Mouse (Mus musculus): ENCODE results near the gene Irak3. TPM values are rescaled to one million over a fixed set of nuclear protein-coding genes. Genes with fewer than 3 reads are reported as not detected.

Gene Irak3
- polyA plus RNA-seq, 1 experiment from 2014 or later = 1.2 TPM

- no peaks in the 10 kb centered on the region for H3K4me1 ChIP-seq (ENCODE audit: control insufficient read depth, insufficient read depth, low read length)
- no peak overlapping the region for H3K9ac ChIP-seq (ENCODE audit: low read length)
- peak overlapping the region; percentile 72; the same call in 1 of the 2 replicates for H3K4me3 ChIP-seq (ENCODE audit: low read depth, low read length)
- DNase-seq (ENCODE audit: low spot score) = no peak
- H3K27me3 ChIP-seq (ENCODE audit: control insufficient read depth, insufficient read depth, low read length) = no peaks in the 10 kb centered on the region
- WGBS = 76% methylated on average over 3 of the region's 3 CpGs
- ATAC-seq (ENCODE audit: insufficient read depth, low FRiP score, low TSS enrichment) = no peak
- H3K36me3 ChIP-seq (ENCODE audit: control insufficient read depth, insufficient read depth, low read length) = no peaks in the 10 kb centered on the region
- no peak overlapping the region for H3K27ac ChIP-seq (ENCODE audit: low read depth, low read length)
- H3K4me2 ChIP-seq (ENCODE audit: low read depth) = peak overlapping the region; percentile 81
- no peaks in the 10 kb centered on the region for H3K9me3 ChIP-seq (ENCODE audit: control insufficient read depth, low read length)
These were observed 90.1 kb downstream of the Irak3 start for GRCm38 (mm10) chr10:120111691-120112319.

GRCm38 (mm10) chr10:120100806-120101205 lies 101.1 kb downstream of the Irak3 start:
- H3K9ac ChIP-seq (ENCODE audit: low read length) = no peak overlapping the region
- no peak overlapping the region for H3K4me2 ChIP-seq (ENCODE audit: low read depth)
- WGBS = 97% methylated on average over 1 of the region's 1 CpGs
- H3K9me3 ChIP-seq (ENCODE audit: control insufficient read depth, low read length) = no peaks in the 10 kb centered on the region
- H3K4me1 ChIP-seq (ENCODE audit: control insufficient read depth, insufficient read depth, low read length) = no peaks in the 10 kb centered on the region
- no peak overlapping the region for H3K4me3 ChIP-seq (ENCODE audit: low read depth, low read length)
- ATAC-seq (ENCODE audit: insufficient read depth, low FRiP score, low TSS enrichment) (no peak), DNase-seq (ENCODE audit: low spot score) (no peak)
- H3K36me3 ChIP-seq (ENCODE audit: control insufficient read depth, insufficient read depth, low read length) = 0 out of 2 replicates have a peak, but pooled peaks cover 2% of the 10 kb centered on the region
- H3K27me3 ChIP-seq (ENCODE audit: control insufficient read depth, insufficient read depth, low read length) = no peaks in the 10 kb centered on the region
- no peak overlapping the region for H3K27ac ChIP-seq (ENCODE audit: low read depth, low read length)

DNA sequence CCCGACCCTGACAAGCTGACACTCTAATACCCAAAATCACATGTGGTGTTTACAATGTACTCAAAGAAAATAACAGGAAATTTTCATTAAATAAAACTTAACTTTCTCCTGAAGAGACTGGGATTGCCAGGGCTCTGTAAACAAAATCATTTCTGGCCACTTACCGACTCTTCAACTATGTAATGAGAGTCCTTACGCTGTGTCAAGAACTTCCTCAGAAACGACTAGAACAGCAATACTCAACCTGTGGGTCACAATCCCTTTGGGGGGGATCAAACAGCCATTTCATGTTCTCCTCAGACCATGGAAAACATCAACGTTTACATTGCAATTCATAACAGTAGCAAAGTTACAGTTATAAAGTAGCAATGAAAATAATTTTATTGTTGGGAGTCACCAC lies 104.4 kb downstream of the Irak3 start:
- no peaks in the 10 kb centered on the region for H3K4me1 ChIP-seq (ENCODE audit: control insufficient read depth, insufficient read depth, low read length)
- no peak overlapping the region for H3K9ac ChIP-seq (ENCODE audit: low read length)
- no peak overlapping the region for H3K27ac ChIP-seq (ENCODE audit: low read depth, low read length)
- no peaks in the 10 kb centered on the region for H3K27me3 ChIP-seq (ENCODE audit: control insufficient read depth, insufficient read depth, low read length)
- 86% methylated on average over 5 of the region's 5 CpGs for WGBS
- H3K36me3 ChIP-seq (ENCODE audit: control insufficient read depth, insufficient read depth, low read length) = no peaks in the 10 kb centered on the region
- H3K4me3 ChIP-seq (ENCODE audit: low read depth, low read length) = no peak overlapping the region
- H3K4me2 ChIP-seq (ENCODE audit: low read depth) = no peak overlapping the region
- H3K9me3 ChIP-seq (ENCODE audit: control insufficient read depth, low read length) = no peaks in the 10 kb centered on the region
- ATAC-seq (ENCODE audit: insufficient read depth, low FRiP score, low TSS enrichment) = no peak
- no peak for DNase-seq (ENCODE audit: low spot score)

GRCm38 (mm10) chr10:120095716-120096115 lies 106.2 kb downstream of the Irak3 start:
- no peaks in the 10 kb centered on the region for H3K36me3 ChIP-seq (ENCODE audit: control insufficient read depth, insufficient read depth, low read length)
- ATAC-seq (ENCODE audit: insufficient read depth, low FRiP score, low TSS enrichment) (no peak), DNase-seq (ENCODE audit: low spot score) (no peak)
- H3K4me2 ChIP-seq (ENCODE audit: low read depth) = no peak overlapping the region
- H3K4me1 ChIP-seq (ENCODE audit: control insufficient read depth, insufficient read depth, low read length) = no peaks in the 10 kb centered on the region
- no peaks in the 10 kb centered on the region for H3K9me3 ChIP-seq (ENCODE audit: control insufficient read depth, low read length)
- H3K27ac ChIP-seq (ENCODE audit: low read depth, low read length) = no peak overlapping the region
- H3K4me3 ChIP-seq (ENCODE audit: low read depth, low read length) = no peak overlapping the region
- no peaks in the 10 kb centered on the region for H3K27me3 ChIP-seq (ENCODE audit: control insufficient read depth, insufficient read depth, low read length)
- H3K9ac ChIP-seq (ENCODE audit: low read length) = no peak overlapping the region
- 90% methylated on average over 5 of the region's 5 CpGs for WGBS

- no peak for DNase-seq (ENCODE audit: low spot score)
- no peak overlapping the region for H3K4me3 ChIP-seq (ENCODE audit: low read depth, low read length)
- ATAC-seq (ENCODE audit: insufficient read depth, low FRiP score, low TSS enrichment) = no peak
- no peaks in the 10 kb centered on the region for H3K27me3 ChIP-seq (ENCODE audit: control insufficient read depth, insufficient read depth, low read length)
- WGBS = 92% methylated on average over 9 of the region's 9 CpGs
- H3K9ac ChIP-seq (ENCODE audit: low read length) = no peak overlapping the region
- H3K27ac ChIP-seq (ENCODE audit: low read depth, low read length) = no peak overlapping the region
- H3K36me3 ChIP-seq (ENCODE audit: control insufficient read depth, insufficient read depth, low read length) = no peaks in the 10 kb centered on the region
- H3K9me3 ChIP-seq (ENCODE audit: control insufficient read depth, low read length) = no peaks in the 10 kb centered on the region
- H3K4me2 ChIP-seq (ENCODE audit: low read depth) = no peak overlapping the region
- H3K4me1 ChIP-seq (ENCODE audit: control insufficient read depth, insufficient read depth, low read length) = no peaks in the 10 kb centered on the region
These were observed 106.8 kb downstream of the Irak3 start for GRCm38 (mm10) chr10:120095136-120095535.

GRCm38 (mm10) chr10:120092548-120092947 lies 109.4 kb downstream of the Irak3 start:
- no peak overlapping the region for H3K9ac ChIP-seq (ENCODE audit: low read length)
- no peak overlapping the region for H3K4me3 ChIP-seq (ENCODE audit: low read depth, low read length)
- DNase-seq (ENCODE audit: low spot score) (no peak), ATAC-seq (ENCODE audit: insufficient read depth, low FRiP score, low TSS enrichment) (no peak)
- H3K27me3 ChIP-seq (ENCODE audit: control insufficient read depth, insufficient read depth, low read length) = no peaks in the 10 kb centered on the region
- H3K27ac ChIP-seq (ENCODE audit: low read depth, low read length) = no peak overlapping the region
- no peaks in the 10 kb centered on the region for H3K36me3 ChIP-seq (ENCODE audit: control insufficient read depth, insufficient read depth, low read length)
- H3K9me3 ChIP-seq (ENCODE audit: control insufficient read depth, low read length) = no peaks in the 10 kb centered on the region
- 91% methylated on average over 12 of the region's 12 CpGs for WGBS
- H3K4me2 ChIP-seq (ENCODE audit: low read depth) = no peak overlapping the region
- no peaks in the 10 kb centered on the region for H3K4me1 ChIP-seq (ENCODE audit: control insufficient read depth, insufficient read depth, low read length)

Other genes with a start within 250 kb of the Irak3 start
- 3.2 and 3.9 TPM in 2 replicates for gene Helb, start 89.1 kb downstream of the Irak3 start, polyA plus RNA-seq (2014; fragmentation: Nextera tagmentation; extraction: Ambion mirVana)
- gene Tmbim4, start 540 bp downstream of the Irak3 start, polyA plus RNA-seq (2014; fragmentation: Nextera tagmentation; extraction: Ambion mirVana) = 85.4 and 87.7 TPM in 2 replicates
- gene Llph, start 24.9 kb upstream of the Irak3 start, polyA plus RNA-seq (2014; fragmentation: Nextera tagmentation; extraction: Ambion mirVana) = 57.0 and 61.1 TPM in 2 replicates

Data from neural tube, embryonic 11.5 days (tissue).